Mouse (Mus musculus): ENCODE data around the gene Irak2.

Irak2 gene

GRCm38 (mm10) chr6:113742321-113742720 lies 104.1 kb downstream of the Irak2 start:
- in situ Hi-C loops (cut with MboI; ENCODE audit: unreplicated experiment in 2 of 2): loop anchor here in 1 of 2 experiments (25.0 kb wide), 1 partner anchor 1055 kb away; the partner anchor contains the start of gene Rad18

GRCm38 (mm10) chr6:113743111-113743510 lies 104.8 kb downstream of the Irak2 start:
- in situ Hi-C loops (cut with MboI; ENCODE audit: unreplicated experiment in 2 of 2): loop anchor here in 1 of 2 experiments (25.0 kb wide), 1 partner anchor 1056 kb away; the partner anchor contains the start of gene Rad18
